Mouse (Mus musculus) lung, embryonic 14.5 days (tissue): ENCODE data around the gene Prkd2. TPM values are rescaled to one million over a fixed set of nuclear protein-coding genes. Genes with fewer than 3 reads are reported as not detected.

ENCODE experiments used
- ATAC-seq: fragments of 200-750 bp; cut with Nextera tagmentation; 2 replicates; pipeline ENCODE4 v1.8.0; 2017; ENCODE audit warnings: mild to moderate bottlenecking, moderate TSS enrichment, moderate library complexity; ENCODE audit not compliant: insufficient read depth
- DNase-seq: peaks from one replicate; pipeline ENCODE4 v3.0.0-alpha.2; 2015
- H3K27ac ChIP-seq: fragments of 300-500 bp; sonication (generic); 2 replicates; pipeline ENCODE4 v1.5.1; 2014; ENCODE audit warnings: low read depth, mild to moderate bottlenecking, moderate library complexity
- H3K27me3 ChIP-seq: fragments of 300-500 bp; sonication (generic); 2 replicates; pipeline ENCODE4 v1.6.1; 2014; ENCODE audit warnings: low read length, control low read depth; ENCODE audit not compliant: insufficient read depth
- H3K36me3 ChIP-seq: fragments of 300-500 bp; sonication (generic); 2 replicates; pipeline ENCODE4 v1.6.1; 2014; ENCODE audit warnings: control low read depth; ENCODE audit not compliant: insufficient read depth
- H3K4me1 ChIP-seq: fragments of 300-500 bp; sonication (generic); 2 replicates; pipeline ENCODE4 v1.6.1; 2014; ENCODE audit warnings: antibody characterized with exemption, control low read depth; ENCODE audit not compliant: insufficient read depth
- H3K4me2 ChIP-seq: fragments of 300-500 bp; sonication (generic); 2 replicates; pipeline ENCODE4 v1.6.1; 2014; ENCODE audit warnings: mild to moderate bottlenecking
- H3K4me3 ChIP-seq: fragments of 300-500 bp; sonication (generic); 2 replicates; pipeline ENCODE4 v1.5.1; 2014; ENCODE audit warnings: low read depth, low read length
- H3K9ac ChIP-seq: fragments of 300-500 bp; sonication (generic); 2 replicates; pipeline ENCODE4 v1.6.1; 2014
- H3K9me3 ChIP-seq: fragments of 300-500 bp; sonication (generic); 2 replicates; pipeline ENCODE4 v1.6.1; 2016; ENCODE audit warnings: low read depth, low read length, control low read depth
- CTCF ChIP-seq: IDR thresholded peaks from 2 replicates; pipeline ENCODE4 v1.5.1; 2016; ENCODE audit warnings: antibody characterized with exemption, low read depth
- WGBS: fragments of 180-500 bp; shearing (Covaris S2); extraction: QIAGEN DNeasy Blood & Tissue Kit; methylation state at CpG from one replicate; pipeline ENCODE4 v1.1.7; 2014; 5-methylcytosine and 5-hydroxymethylcytosine counted together
- polyA plus RNA-seq: library from polyadenylated mRNA; unstranded; fragments of >200 nt; fragmentation: Nextera tagmentation; extraction: Ambion mirVana; gene quantifications from 2 replicates; pipeline ENCODE4 v1.2.1, GENCODE M21; 2014

The Prkd2 gene
- polyA plus RNA-seq, 1 experiment from 2014 or later = 19.6 TPM

DNA sequence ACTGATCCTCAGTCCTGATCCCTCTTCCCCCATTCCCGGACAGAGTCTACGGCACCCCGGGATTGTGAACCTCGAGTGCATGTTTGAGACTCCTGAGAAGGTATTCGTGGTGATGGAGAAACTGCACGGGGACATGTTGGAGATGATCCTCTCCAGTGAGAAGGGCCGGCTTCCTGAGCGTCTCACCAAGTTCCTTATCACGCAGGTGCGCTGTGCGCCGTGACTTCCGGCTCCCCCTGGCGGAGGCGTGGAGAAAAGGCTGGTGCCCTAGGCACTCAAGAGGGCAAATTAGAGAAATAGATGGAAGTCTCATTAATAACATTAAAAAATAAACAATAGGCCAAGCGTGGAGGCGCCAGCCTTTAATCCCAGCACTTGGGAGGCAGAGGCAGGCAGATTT lies 15.6 kb downstream of the Prkd2 start:
- TF ChIP-seq CTCF = peak; percentile 78
- H3K27ac ChIP-seq = no peak overlapping the region
- WGBS = 23% methylated on average over 17 of the region's 17 CpGs
- H3K4me3 ChIP-seq = no peak overlapping the region
- ATAC-seq (no peak), DNase-seq (peak; percentile 54)
- no peaks in the 10 kb centered on the region for H3K9me3 ChIP-seq
- peaks cover 61% of the 10 kb centered on the region for H3K36me3 ChIP-seq
- no peaks in the 10 kb centered on the region for H3K27me3 ChIP-seq
- no peaks in the 10 kb centered on the region for H3K4me1 ChIP-seq
- H3K9ac ChIP-seq = no peak overlapping the region
- H3K4me2 ChIP-seq = no peak overlapping the region

DNA sequence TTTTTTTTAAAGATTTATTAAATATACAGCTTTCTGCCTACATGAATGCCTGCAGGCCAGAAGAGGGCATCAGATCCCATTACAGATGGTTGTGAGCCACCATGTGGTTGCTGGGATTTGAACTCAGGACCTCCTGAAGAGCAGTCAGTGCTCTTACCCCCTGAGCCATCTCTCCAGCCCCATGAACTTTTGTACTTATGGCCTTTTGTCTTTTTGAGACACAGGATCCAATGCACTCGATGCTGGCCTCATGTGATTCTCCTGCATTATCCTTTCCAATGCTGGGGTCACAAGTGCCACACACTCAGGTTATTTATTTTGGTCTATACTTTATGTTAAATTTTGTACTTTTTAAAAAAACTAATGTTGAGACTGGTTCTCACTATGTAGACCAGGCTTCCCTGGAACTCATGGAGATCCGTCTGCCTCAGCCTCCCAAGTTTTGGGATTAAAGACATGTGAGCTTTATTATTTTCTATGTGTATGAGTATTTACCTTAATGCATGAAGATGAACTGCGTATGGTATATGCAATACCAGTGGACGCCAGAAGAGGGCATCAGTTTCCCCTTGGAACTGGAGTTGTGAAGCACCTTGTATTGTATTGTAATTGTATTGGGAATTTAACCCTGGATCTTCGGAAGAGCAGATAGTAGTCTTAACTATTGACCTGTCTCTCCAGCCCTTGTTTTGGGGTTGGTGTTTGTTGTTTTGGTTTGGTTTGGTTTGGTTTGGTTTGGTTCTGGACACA lies 17.4 kb downstream of the Prkd2 start:
- ATAC-seq (no peak), DNase-seq (peak; percentile 85)
- H3K27ac ChIP-seq = no peak overlapping the region
- no peak overlapping the region for H3K4me2 ChIP-seq
- no peaks in the 10 kb centered on the region for H3K9me3 ChIP-seq
- TF ChIP-seq CTCF = peak; percentile 84
- no peaks in the 10 kb centered on the region for H3K27me3 ChIP-seq
- no peak overlapping the region for H3K4me3 ChIP-seq
- H3K9ac ChIP-seq = no peak overlapping the region
- 33% methylated on average over 5 of the region's 5 CpGs for WGBS
- H3K4me1 ChIP-seq = no peaks in the 10 kb centered on the region
- peaks cover 54% of the 10 kb centered on the region for H3K36me3 ChIP-seq

DNA sequence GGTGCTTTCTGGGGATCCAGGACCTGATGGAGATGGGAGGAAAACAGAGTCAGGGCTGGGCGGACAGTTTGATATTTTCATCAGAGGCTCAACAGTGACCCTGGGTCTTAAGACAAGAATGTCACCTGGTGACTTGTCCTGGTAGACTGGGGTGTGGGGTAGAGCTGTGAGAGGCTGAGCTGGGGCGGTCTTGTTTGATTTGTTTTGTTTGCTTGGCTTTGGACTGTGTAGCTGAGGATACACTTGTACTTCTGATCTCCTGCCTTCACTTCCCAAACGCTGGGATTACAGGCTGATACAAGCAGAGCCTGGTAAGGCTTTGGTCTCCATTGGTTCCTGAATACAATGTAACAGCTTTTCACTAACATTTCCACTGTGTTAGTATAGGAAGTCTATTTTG lies 24.8 kb downstream of the Prkd2 start:
- Histone ChIP-seq H3K4me1 (no peaks in the 10 kb centered on the region), H3K4me3 (no peak overlapping the region), H3K27ac (no peak overlapping the region), H3K36me3 (peaks cover 51% of the 10 kb centered on the region), H3K4me2 (no peak overlapping the region), H3K27me3 (no peaks in the 10 kb centered on the region), H3K9ac (no peak overlapping the region), H3K9me3 (no peaks in the 10 kb centered on the region)
- no peak for TF ChIP-seq CTCF
- no peak for DNase-seq
- WGBS = 66% methylated on average over 3 of the region's 3 CpGs
- ATAC-seq = no peak

DNA sequence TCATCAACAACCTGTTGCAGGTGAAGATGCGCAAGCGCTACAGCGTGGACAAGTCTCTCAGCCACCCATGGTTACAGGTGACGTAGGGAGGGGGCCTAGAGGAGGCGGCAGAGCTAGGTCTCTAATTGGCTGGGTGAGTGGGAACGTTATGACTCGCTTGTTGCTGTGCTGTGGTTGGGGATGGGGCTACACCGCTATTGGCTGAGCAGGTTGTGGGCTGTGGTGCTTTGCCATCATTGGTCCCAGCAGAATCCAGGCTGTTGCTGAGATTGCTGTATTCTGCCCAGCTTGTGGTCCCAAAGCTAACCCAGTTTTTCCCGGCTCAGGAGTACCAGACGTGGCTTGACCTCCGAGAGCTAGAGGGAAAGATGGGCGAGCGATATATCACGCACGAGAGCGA lies 26.8 kb downstream of the Prkd2 start:
- peak overlapping the region; percentile 39; the same call in 1 of the 2 replicates for H3K4me2 ChIP-seq
- peak; percentile 83 for ATAC-seq
- 27% methylated on average over 16 of the region's 16 CpGs for WGBS

DNA sequence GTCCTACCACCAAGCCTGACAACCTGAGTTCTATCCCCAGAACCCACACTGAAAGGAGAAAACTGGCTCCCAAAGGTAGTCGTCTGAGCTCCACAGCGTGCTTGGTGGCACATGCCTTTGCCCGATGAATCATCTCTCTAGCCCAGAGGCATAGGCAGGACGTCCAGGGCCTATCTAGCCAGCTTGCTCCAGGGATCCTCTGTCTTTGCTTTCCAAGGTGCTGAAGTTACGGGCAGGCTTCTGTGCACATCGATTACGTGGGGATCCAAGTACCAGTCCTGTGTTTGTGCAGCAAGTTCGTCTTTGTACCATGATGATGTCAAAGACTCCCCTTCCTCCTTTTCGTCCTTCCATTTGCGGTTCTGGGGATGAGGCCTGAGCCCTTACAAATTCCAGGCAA lies 28.9 kb downstream of the Prkd2 start:
- peak; percentile 46 for DNase-seq

More for the DNA sequence above, 26.8 kb downstream of the Prkd2 start:
- peaks cover 46% of the 10 kb centered on the region for H3K36me3 ChIP-seq
- no peaks in the 10 kb centered on the region for H3K4me1 ChIP-seq
- no peak overlapping the region for H3K9ac ChIP-seq
- TF ChIP-seq CTCF = no peak
- no peaks in the 10 kb centered on the region for H3K27me3 ChIP-seq
- no peak overlapping the region for H3K27ac ChIP-seq
- DNase-seq = peak; percentile 71
- no peaks in the 10 kb centered on the region for H3K9me3 ChIP-seq
- no peak overlapping the region for H3K4me3 ChIP-seq

DNA sequence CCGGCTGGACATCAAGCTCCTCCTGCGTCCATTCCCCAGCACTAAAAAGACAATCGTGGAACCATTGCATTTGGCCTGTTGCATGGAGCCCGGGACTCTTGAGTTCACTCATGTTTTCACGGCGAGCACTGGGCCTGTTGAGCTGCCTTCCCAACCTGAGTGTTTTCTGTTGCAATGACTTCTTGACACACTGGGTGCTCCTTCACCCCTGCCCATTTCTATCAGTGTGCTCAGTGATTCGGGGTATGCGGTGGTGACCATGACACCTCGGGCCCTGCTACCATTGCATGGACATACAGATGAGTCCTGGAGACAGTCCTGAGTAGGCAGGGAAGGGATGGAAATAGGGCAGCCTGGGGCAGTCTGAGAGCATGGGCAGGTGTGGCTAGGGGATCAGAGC lies 29.8 kb downstream of the Prkd2 start:
- ATAC-seq (no peak), DNase-seq (no peak)
- TF ChIP-seq CTCF = no peak
- Histone ChIP-seq H3K4me1 (peaks cover 4% of the 10 kb centered on the region; the same call in 1 of the 2 replicates), H3K27me3 (no peaks in the 10 kb centered on the region), H3K4me2 (no peak overlapping the region), H3K4me3 (no peak overlapping the region), H3K9me3 (no peaks in the 10 kb centered on the region), H3K27ac (no peak overlapping the region), H3K36me3 (peaks cover 31% of the 10 kb centered on the region), H3K9ac (no peak overlapping the region)
- 89% methylated on average over 9 of the region's 9 CpGs for WGBS

More for the DNA sequence above, 28.9 kb downstream of the Prkd2 start:
- H3K9ac ChIP-seq = no peak overlapping the region
- no peak for TF ChIP-seq CTCF
- ATAC-seq = no peak
- no peaks in the 10 kb centered on the region for H3K4me1 ChIP-seq
- H3K27ac ChIP-seq = no peak overlapping the region
- no peak overlapping the region for H3K4me3 ChIP-seq
- no peak overlapping the region for H3K4me2 ChIP-seq
- 81% methylated on average over 10 of the region's 10 CpGs for WGBS
- no peaks in the 10 kb centered on the region for H3K27me3 ChIP-seq
- H3K36me3 ChIP-seq = peaks cover 31% of the 10 kb centered on the region
- no peaks in the 10 kb centered on the region for H3K9me3 ChIP-seq

DNA sequence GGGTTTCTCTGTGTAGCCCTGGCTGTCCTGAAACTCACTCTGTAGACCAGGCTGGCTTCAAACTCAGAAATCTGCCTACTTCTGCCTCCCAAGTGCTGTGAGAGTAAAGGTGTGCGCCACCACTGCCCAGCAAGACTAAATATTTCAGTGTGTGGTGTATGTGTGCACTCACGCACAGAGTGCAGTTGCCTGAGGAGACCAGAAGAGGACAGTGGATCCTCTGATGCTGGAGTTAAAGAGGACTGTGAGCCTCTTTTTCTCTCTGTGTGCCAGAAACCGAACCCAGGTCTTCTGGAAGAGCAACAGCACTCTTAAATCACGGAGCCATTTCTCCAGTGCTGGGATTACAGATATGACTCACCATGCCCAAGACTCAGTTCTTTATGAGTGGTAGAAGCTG lies 30.7 kb downstream of the Prkd2 start:
- Histone ChIP-seq H3K4me2 (no peak overlapping the region), H3K4me1 (peaks cover 4% of the 10 kb centered on the region; the same call in 1 of the 2 replicates), H3K4me3 (no peak overlapping the region), H3K27me3 (no peaks in the 10 kb centered on the region), H3K9me3 (no peaks in the 10 kb centered on the region), H3K36me3 (peaks cover 25% of the 10 kb centered on the region), H3K9ac (no peak overlapping the region), H3K27ac (no peak overlapping the region)
- DNase-seq (no peak), ATAC-seq (no peak)
- peak; percentile 30; the same call in 1 of the 2 replicates for TF ChIP-seq CTCF
- WGBS = 89% methylated on average over 4 of the region's 4 CpGs
